Mouse (Mus musculus): ENCODE results near the gene Lsp1. TPM values are rescaled to one million over a fixed set of nuclear protein-coding genes. Genes with fewer than 3 reads are reported as not detected.

The Lsp1 gene
- 141 and 156 TPM in 2 replicates for polyA plus RNA-seq (2015; fragmentation: Nextera tagmentation; extraction: Ambion mirVana)

- 94% methylated on average over 7 of the region's 7 CpGs for WGBS
- Histone ChIP-seq H3K4me3 (ENCODE audit: low read length) (no peak within 1 kb of the TSS), H3K4me2 (replicated peaks; ENCODE audit: low read depth, low read length) (no peak within 1 kb of the TSS), H3K4me1 (ENCODE audit: insufficient read depth, low read length) (peaks cover 20% of the 10 kb centered on the region), H3K36me3 (ENCODE audit: insufficient read depth, low read length) (no peaks in the 10 kb centered on the region), H3K27me3 (ENCODE audit: insufficient read depth, low read length) (no peaks in the 10 kb centered on the region), H3K9me3 (ENCODE audit: low read length) (no peaks in the 10 kb centered on the region), H3K27ac (ENCODE audit: low read length) (no peak within 1 kb of the TSS), H3K9ac (replicated peaks; ENCODE audit: low read length) (no peak within 1 kb of the TSS)
- ATAC-seq (ENCODE audit: low FRiP score, low TSS enrichment), result no peak
Observed at GRCm38 (mm10) chr7:142460636-142461077, at the start of gene Lsp1. Lsp1 (plus strand) TSS chr7:142460809.

- no peak overlapping the region for H3K9ac ChIP-seq (replicated peaks; ENCODE audit: low read length)
- WGBS, result 94% methylated on average over 6 of the region's 6 CpGs
Observed at GRCm38 (mm10) chr7:142413285-142413684, 47.3 kb upstream of the Lsp1 start.

GRCm38 (mm10) chr7:142415314-142415713, 45.3 kb upstream of the Lsp1 start:
- Histone ChIP-seq H3K4me3 (ENCODE audit: low read length) (no peak overlapping the region), H3K4me2 (replicated peaks; ENCODE audit: low read depth, low read length) (no peak overlapping the region), H3K4me1 (ENCODE audit: insufficient read depth, low read length) (no peaks in the 10 kb centered on the region), H3K36me3 (ENCODE audit: insufficient read depth, low read length) (no peaks in the 10 kb centered on the region), H3K9me3 (ENCODE audit: low read length) (no peaks in the 10 kb centered on the region), H3K9ac (replicated peaks; ENCODE audit: low read length) (no peak overlapping the region), H3K27me3 (ENCODE audit: insufficient read depth, low read length) (no peaks in the 10 kb centered on the region), H3K27ac (ENCODE audit: low read length) (peak overlapping the region; percentile 54; the same call in 1 of the 2 replicates)
- ATAC-seq (ENCODE audit: low FRiP score, low TSS enrichment), result no peak
- 50% methylated on average over 4 of the region's 4 CpGs for WGBS

More at GRCm38 (mm10) chr7:142413285-142413684, 47.3 kb upstream of the Lsp1 start:
- H3K4me3 ChIP-seq (ENCODE audit: low read length), result no peak overlapping the region
- no peaks in the 10 kb centered on the region for H3K9me3 ChIP-seq (ENCODE audit: low read length)
- no peaks in the 10 kb centered on the region for H3K27me3 ChIP-seq (ENCODE audit: insufficient read depth, low read length)
- no peaks in the 10 kb centered on the region for H3K36me3 ChIP-seq (ENCODE audit: insufficient read depth, low read length)
- H3K4me1 ChIP-seq (ENCODE audit: insufficient read depth, low read length), result no peaks in the 10 kb centered on the region
- no peak overlapping the region for H3K27ac ChIP-seq (ENCODE audit: low read length)
- no peak for ATAC-seq (ENCODE audit: low FRiP score, low TSS enrichment)
- H3K4me2 ChIP-seq (replicated peaks; ENCODE audit: low read depth, low read length), result no peak overlapping the region

- H3K4me1 ChIP-seq (ENCODE audit: insufficient read depth, low read length), result no peaks in the 10 kb centered on the region
- WGBS, result 67% methylated on average over 3 of the region's 3 CpGs
- 0 out of 2 replicates have a peak overlapping the region, but pooled peaks have one; percentile 51 for H3K27ac ChIP-seq (ENCODE audit: low read length)
- H3K4me3 ChIP-seq (ENCODE audit: low read length), result no peak overlapping the region
- no peaks in the 10 kb centered on the region for H3K27me3 ChIP-seq (ENCODE audit: insufficient read depth, low read length)
- no peak overlapping the region for H3K9ac ChIP-seq (replicated peaks; ENCODE audit: low read length)
- H3K36me3 ChIP-seq (ENCODE audit: insufficient read depth, low read length), result no peaks in the 10 kb centered on the region
- H3K9me3 ChIP-seq (ENCODE audit: low read length), result no peaks in the 10 kb centered on the region
- H3K4me2 ChIP-seq (replicated peaks; ENCODE audit: low read depth, low read length), result no peak overlapping the region
- ATAC-seq (ENCODE audit: low FRiP score, low TSS enrichment), result no peak
Observed at GRCm38 (mm10) chr7:142416225-142416624, 44.4 kb upstream of the Lsp1 start.

GRCm38 (mm10) chr7:142418027-142418426, 42.6 kb upstream of the Lsp1 start:
- 97% methylated on average over 2 of the region's 2 CpGs for WGBS
- H3K27me3 ChIP-seq (ENCODE audit: insufficient read depth, low read length), result no peaks in the 10 kb centered on the region
- no peak overlapping the region for H3K27ac ChIP-seq (ENCODE audit: low read length)
- H3K4me3 ChIP-seq (ENCODE audit: low read length), result no peak overlapping the region
- no peaks in the 10 kb centered on the region for H3K9me3 ChIP-seq (ENCODE audit: low read length)
- no peak overlapping the region for H3K9ac ChIP-seq (replicated peaks; ENCODE audit: low read length)
- H3K4me1 ChIP-seq (ENCODE audit: insufficient read depth, low read length), result no peaks in the 10 kb centered on the region
- no peak overlapping the region for H3K4me2 ChIP-seq (replicated peaks; ENCODE audit: low read depth, low read length)
- H3K36me3 ChIP-seq (ENCODE audit: insufficient read depth, low read length), result no peaks in the 10 kb centered on the region
- no peak for ATAC-seq (ENCODE audit: low FRiP score, low TSS enrichment)

GRCm38 (mm10) chr7:142418679-142419078, 41.9 kb upstream of the Lsp1 start:
- no peaks in the 10 kb centered on the region for H3K9me3 ChIP-seq (ENCODE audit: low read length)
- 88% methylated on average over 8 of the region's 8 CpGs for WGBS
- no peak for ATAC-seq (ENCODE audit: low FRiP score, low TSS enrichment)
- no peaks in the 10 kb centered on the region for H3K4me1 ChIP-seq (ENCODE audit: insufficient read depth, low read length)
- no peak overlapping the region for H3K9ac ChIP-seq (replicated peaks; ENCODE audit: low read length)
- H3K27me3 ChIP-seq (ENCODE audit: insufficient read depth, low read length), result no peaks in the 10 kb centered on the region
- no peak overlapping the region for H3K4me3 ChIP-seq (ENCODE audit: low read length)
- no peaks in the 10 kb centered on the region for H3K36me3 ChIP-seq (ENCODE audit: insufficient read depth, low read length)
- H3K4me2 ChIP-seq (replicated peaks; ENCODE audit: low read depth, low read length), result no peak overlapping the region
- no peak overlapping the region for H3K27ac ChIP-seq (ENCODE audit: low read length)

- ATAC-seq (ENCODE audit: low FRiP score, low TSS enrichment), result no peak
- WGBS, result 79% methylated on average over 5 of the region's 5 CpGs
- no peaks in the 10 kb centered on the region for H3K4me1 ChIP-seq (ENCODE audit: insufficient read depth, low read length)
Observed at GRCm38 (mm10) chr7:142419887-142420286, 40.7 kb upstream of the Lsp1 start.

GRCm38 (mm10) chr7:142421826-142422225, 38.8 kb upstream of the Lsp1 start:
- H3K4me1 ChIP-seq (ENCODE audit: insufficient read depth, low read length), result peaks cover 14% of the 10 kb centered on the region
- no peak overlapping the region for H3K4me2 ChIP-seq (replicated peaks; ENCODE audit: low read depth, low read length)
- H3K4me3 ChIP-seq (ENCODE audit: low read length), result no peak overlapping the region
- H3K27me3 ChIP-seq (ENCODE audit: insufficient read depth, low read length), result no peaks in the 10 kb centered on the region
- no peak for ATAC-seq (ENCODE audit: low FRiP score, low TSS enrichment)
- no peak overlapping the region for H3K27ac ChIP-seq (ENCODE audit: low read length)
- H3K9ac ChIP-seq (replicated peaks; ENCODE audit: low read length), result no peak overlapping the region
- no peaks in the 10 kb centered on the region for H3K36me3 ChIP-seq (ENCODE audit: insufficient read depth, low read length)
- no peaks in the 10 kb centered on the region for H3K9me3 ChIP-seq (ENCODE audit: low read length)
- 73% methylated on average over 2 of the region's 2 CpGs for WGBS

More at GRCm38 (mm10) chr7:142419887-142420286, 40.7 kb upstream of the Lsp1 start:
- no peaks in the 10 kb centered on the region for H3K9me3 ChIP-seq (ENCODE audit: low read length)
- H3K27ac ChIP-seq (ENCODE audit: low read length), result no peak overlapping the region
- H3K36me3 ChIP-seq (ENCODE audit: insufficient read depth, low read length), result no peaks in the 10 kb centered on the region
- H3K9ac ChIP-seq (replicated peaks; ENCODE audit: low read length), result no peak overlapping the region
- no peak overlapping the region for H3K4me2 ChIP-seq (replicated peaks; ENCODE audit: low read depth, low read length)
- no peak overlapping the region for H3K4me3 ChIP-seq (ENCODE audit: low read length)
- H3K27me3 ChIP-seq (ENCODE audit: insufficient read depth, low read length), result no peaks in the 10 kb centered on the region

- Histone ChIP-seq H3K36me3 (ENCODE audit: insufficient read depth, low read length) (no peaks in the 10 kb centered on the region), H3K4me3 (ENCODE audit: low read length) (no peak overlapping the region), H3K27ac (ENCODE audit: low read length) (peak overlapping the region; percentile 21; the same call in 1 of the 2 replicates), H3K4me1 (ENCODE audit: insufficient read depth, low read length) (peaks cover 32% of the 10 kb centered on the region), H3K9me3 (ENCODE audit: low read length) (no peaks in the 10 kb centered on the region), H3K27me3 (ENCODE audit: insufficient read depth, low read length) (no peaks in the 10 kb centered on the region), H3K9ac (replicated peaks; ENCODE audit: low read length) (no peak overlapping the region), H3K4me2 (replicated peaks; ENCODE audit: low read depth, low read length) (no peak overlapping the region; the same call in 1 of the 2 replicates)
- peak; percentile 72 for ATAC-seq (ENCODE audit: low FRiP score, low TSS enrichment)
- WGBS, result 34% methylated on average over 11 of the region's 11 CpGs
Observed at GRCm38 (mm10) chr7:142425641-142426213, 34.9 kb upstream of the Lsp1 start.

- 11% methylated on average over 7 of the region's 7 CpGs for WGBS
- no peak overlapping the region for H3K27ac ChIP-seq (ENCODE audit: low read length)
- peak; percentile 21; the same call in 1 of the 2 replicates for ATAC-seq (ENCODE audit: low FRiP score, low TSS enrichment)
Observed at GRCm38 (mm10) chr7:142428213-142428612, 32.4 kb upstream of the Lsp1 start.

More at GRCm38 (mm10) chr7:142428213-142428612, 32.4 kb upstream of the Lsp1 start:
- Histone ChIP-seq H3K4me1 (ENCODE audit: insufficient read depth, low read length) (peaks cover 34% of the 10 kb centered on the region), H3K4me2 (replicated peaks; ENCODE audit: low read depth, low read length) (no peak overlapping the region), H3K27me3 (ENCODE audit: insufficient read depth, low read length) (no peaks in the 10 kb centered on the region), H3K9ac (replicated peaks; ENCODE audit: low read length) (no peak overlapping the region), H3K36me3 (ENCODE audit: insufficient read depth, low read length) (no peaks in the 10 kb centered on the region), H3K9me3 (ENCODE audit: low read length) (no peaks in the 10 kb centered on the region), H3K4me3 (ENCODE audit: low read length) (no peak overlapping the region)
